In genomic region chr14:122981831-122982485, GRCm38 (mm10) we compare ENCODE assay signal across 9 mouse cellular contexts. TPM values are rescaled to one million over a fixed set of nuclear protein-coding genes. Genes with fewer than 3 reads are reported as not detected.
DNase-seq lines count a peak whose midpoint lies in the region; ATAC-seq and TF ChIP-seq lines count a peak whose summit lies in the region.
"Had no signal": no experiment of that assay in that cellular context is flagged by ENCODE, and none has a peak within 500 bp of the region (broad histone marks: within the 10 kb centered on the region; RNA-seq: fewer than 3 reads in every experiment).

No protein-coding gene starts in this region.

- peak overlapping the region; percentile 81 for H3K9ac ChIP-seq in heart, embryonic 15.5 days
- H3K9ac ChIP-seq in hindbrain, embryonic 14.5 days = peak overlapping the region; percentile 90
- H3K9ac ChIP-seq in midbrain, postnatal 0 days (replicated peaks; ENCODE audit: low read length, poor library complexity, severe bottlenecking) = no peak overlapping the region; the same call in 1 of the 2 replicates

- 52% methylated on average over 8 of the region's 8 CpGs for WGBS in heart, embryonic 15.5 days
- WGBS in hindbrain, embryonic 14.5 days = 22% methylated on average over 8 of the region's 8 CpGs
- WGBS in midbrain, postnatal 0 days = 24% methylated on average over 8 of the region's 8 CpGs

- peaks cover 15% of the 10 kb centered on the region for H3K4me1 ChIP-seq in heart, embryonic 15.5 days (replicated peaks)
- peaks cover 33% of the 10 kb centered on the region; the same call in 1 of the 2 replicates for H3K4me1 ChIP-seq in hindbrain, embryonic 14.5 days (replicated peaks; ENCODE audit: control insufficient read depth, insufficient read depth, low read length)
- 0 out of 2 replicates have a peak, but pooled peaks cover 3% of the 10 kb centered on the region for H3K4me1 ChIP-seq in midbrain, postnatal 0 days (ENCODE audit: insufficient read depth, low read length)

- H3K27ac ChIP-seq in heart, embryonic 15.5 days = no peak overlapping the region
- peak overlapping the region; percentile 95; the same call in 1 of the 2 replicates for H3K27ac ChIP-seq in hindbrain, embryonic 14.5 days
- peak overlapping the region; percentile 86; the same call in 1 of the 2 replicates for H3K27ac ChIP-seq in midbrain, postnatal 0 days (ENCODE audit: low read depth, low read length)

- H3K9me3 ChIP-seq in heart, embryonic 15.5 days (replicated peaks) = no peaks in the 10 kb centered on the region
- no peaks in the 10 kb centered on the region for H3K9me3 ChIP-seq in hindbrain, embryonic 14.5 days (ENCODE audit: control insufficient read depth, low read length)
- H3K9me3 ChIP-seq in midbrain, postnatal 0 days (ENCODE audit: low read length) = no peaks in the 10 kb centered on the region

- no peak for TF ChIP-seq CTCF in midbrain, postnatal 0 days (IDR thresholded peaks at IDR 0.05)

- no peak for DNase-seq in heart, adult 18-20 months
- peak; percentile 14 for DNase-seq in brain, adult 2 months (ENCODE audit: low read depth, low spot score)
- no peak for DNase-seq in hindbrain, embryonic 14.5 days (ENCODE audit: low spot score)
- DNase-seq in midbrain, postnatal 0 days (ENCODE audit: low spot score) = no peak
- DNase-seq in gastrocnemius, adult 18-20 months (ENCODE audit: low spot score) = no peak
- no peak for DNase-seq in layer of hippocampus, postnatal 14 days (ENCODE audit: low spot score in 2 of 2)
- no peak for DNase-seq in left cerebral cortex, adult 11 months (ENCODE audit: low spot score)

- H3K27me3 ChIP-seq in heart, embryonic 15.5 days = no peaks in the 10 kb centered on the region
- no peaks in the 10 kb centered on the region for H3K27me3 ChIP-seq in hindbrain, embryonic 14.5 days (ENCODE audit: control insufficient read depth, insufficient read depth, low read length)
- no peaks in the 10 kb centered on the region; the same call in 1 of the 2 replicates for H3K27me3 ChIP-seq in midbrain, postnatal 0 days (ENCODE audit: insufficient read depth, low read length)
- H3K27me3 ChIP-seq: Patski had no signal

- peak overlapping the region; percentile 97 for H3K4me2 ChIP-seq in heart, embryonic 15.5 days
- H3K4me2 ChIP-seq in hindbrain, embryonic 14.5 days (replicated peaks) = peak overlapping the region; percentile 75
- peak overlapping the region; percentile 87 for H3K4me2 ChIP-seq in midbrain, postnatal 0 days (ENCODE audit: low read depth, low read length, poor library complexity, severe bottlenecking)

- no peaks in the 10 kb centered on the region for H3K36me3 ChIP-seq in heart, embryonic 15.5 days
- H3K36me3 ChIP-seq in hindbrain, embryonic 14.5 days (replicated peaks; ENCODE audit: control insufficient read depth, insufficient read depth) = no peaks in the 10 kb centered on the region
- no peaks in the 10 kb centered on the region for H3K36me3 ChIP-seq in midbrain, postnatal 0 days (ENCODE audit: insufficient read depth, low read length)

- no peak for ATAC-seq in heart, embryonic 15.5 days (replicated peaks; ENCODE audit: insufficient number of reproducible peaks, insufficient read depth, low FRiP score, low read depth)
- no peak for ATAC-seq in hindbrain, embryonic 14.5 days (ENCODE audit: low FRiP score)
- ATAC-seq in midbrain, postnatal 0 days (ENCODE audit: low FRiP score) = no peak

- H3K4me3 ChIP-seq in heart, embryonic 15.5 days = peak overlapping the region; percentile 88
- peak overlapping the region; percentile 86 for H3K4me3 ChIP-seq in hindbrain, embryonic 14.5 days (replicated peaks; ENCODE audit: low read length)
- H3K4me3 ChIP-seq in midbrain, postnatal 0 days (ENCODE audit: low read depth, low read length) = peak overlapping the region; percentile 83

RNA-seq across cellular contexts. Expression of gene Tmtc4, which starts 1.9 kb away (rescaled TPM):
- 14.6 and 15.8 TPM in 2 replicates for polyA plus RNA-seq in heart, embryonic 15.5 days (2015; fragmentation: Nextera tagmentation; extraction: Ambion mirVana)
- total RNA-seq in heart, adult 18-20 months (2021) = 10 to 100 TPM; 10.2 TPM
- polyA plus RNA-seq in hindbrain, embryonic 14.5 days (2014; fragmentation: Nextera tagmentation; extraction: Ambion mirVana) = 66.5 and 69.0 TPM in 2 replicates
- total RNA-seq in midbrain, postnatal 0 days (2014; rRNA removed) = 62.1 and 79.5 TPM in 2 replicates
- polyA plus RNA-seq in midbrain, postnatal 0 days (2015; fragmentation: Nextera tagmentation; extraction: Ambion mirVana) = 32.2 and 32.9 TPM in 2 replicates
- total RNA-seq in gastrocnemius, adult 18-20 months (2021) = 1 to 10 TPM; 2.3 to 3.3 TPM
- 10 to 100 TPM; 16.0 to 18.4 TPM for total RNA-seq in layer of hippocampus, postnatal 14 days (2021)
